Mouse (Mus musculus): ENCODE results near the gene Jagn1.
A peak's percentile ranks its signal among the peaks of the same experiment; 100 is the strongest.

Gene Jagn1

DNA sequence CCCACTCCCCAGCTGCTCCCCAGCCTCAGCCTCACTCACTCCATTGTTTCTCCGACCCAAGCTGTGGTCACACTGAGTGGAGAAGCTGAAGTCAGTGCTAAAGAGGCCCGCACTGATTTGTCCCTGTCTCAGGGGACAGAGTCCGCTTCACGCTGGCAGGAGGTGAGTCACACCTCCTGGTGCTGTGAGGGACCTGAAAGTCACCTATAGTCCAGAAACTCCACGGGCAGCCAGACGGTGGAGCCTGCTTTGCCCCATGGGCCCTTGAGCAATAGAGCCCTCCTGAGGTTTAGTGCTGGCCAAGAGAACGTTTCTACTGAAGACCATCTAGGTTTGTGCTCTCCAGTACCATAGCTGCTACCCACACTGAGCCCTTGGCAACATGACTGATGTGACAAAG lies 7.7 kb upstream of the Jagn1 start:
- no peak for DNase-seq (ENCODE audit: low spot score)

DNA sequence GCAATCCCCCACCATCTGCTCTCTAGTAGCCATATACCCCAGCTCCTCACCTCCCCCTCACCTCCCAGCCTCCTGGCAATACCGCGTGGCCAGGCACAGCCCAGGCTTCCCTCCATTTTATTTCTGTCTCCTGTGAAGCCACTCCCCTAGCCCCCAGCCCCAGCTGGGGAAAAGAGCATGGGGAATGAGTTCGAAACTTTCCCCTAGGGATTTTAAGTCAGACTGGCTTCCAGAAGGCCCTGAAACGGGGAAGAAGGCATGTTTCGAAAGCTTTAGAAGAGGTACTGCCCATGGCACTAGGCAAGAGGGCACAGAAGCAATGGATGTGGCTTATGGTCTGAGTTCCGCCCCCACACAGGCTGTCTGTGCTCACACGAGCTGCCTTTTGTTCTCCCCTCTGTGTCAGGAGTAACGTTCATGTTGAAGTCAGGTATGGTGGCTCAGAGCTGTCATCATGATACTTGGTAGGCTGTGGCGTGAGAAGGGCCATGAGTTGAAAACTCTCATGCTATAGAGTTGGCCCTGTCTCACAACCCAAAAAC lies 6.6 kb upstream of the Jagn1 start, which contains the start of gene Cidec:
TSS of gene Cidec (minus strand) at position 97 of the 542 bp plus-strand sequence.
- no peak for DNase-seq (ENCODE audit: low spot score)

DNA sequence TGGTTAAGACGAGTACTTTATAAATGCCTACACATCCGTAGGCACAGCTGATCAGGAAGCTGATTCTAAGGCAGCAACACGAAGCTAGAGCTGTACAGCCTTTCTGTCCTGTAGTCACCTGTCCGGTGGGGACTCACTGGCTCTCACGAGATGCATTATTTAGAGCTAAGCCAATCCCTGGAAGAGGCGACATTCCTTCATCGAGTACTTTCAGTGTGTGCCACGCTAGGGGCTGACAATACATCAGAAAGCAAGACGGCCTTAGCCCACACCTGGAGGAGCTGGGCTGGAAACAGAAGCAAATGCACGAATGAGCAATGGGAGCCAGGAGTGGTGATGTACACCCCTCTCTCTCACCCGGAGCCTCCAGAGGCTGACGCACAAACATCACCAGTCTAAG lies 5.2 kb upstream of the Jagn1 start:
- DNase-seq (ENCODE audit: low spot score) = no peak

DNA sequence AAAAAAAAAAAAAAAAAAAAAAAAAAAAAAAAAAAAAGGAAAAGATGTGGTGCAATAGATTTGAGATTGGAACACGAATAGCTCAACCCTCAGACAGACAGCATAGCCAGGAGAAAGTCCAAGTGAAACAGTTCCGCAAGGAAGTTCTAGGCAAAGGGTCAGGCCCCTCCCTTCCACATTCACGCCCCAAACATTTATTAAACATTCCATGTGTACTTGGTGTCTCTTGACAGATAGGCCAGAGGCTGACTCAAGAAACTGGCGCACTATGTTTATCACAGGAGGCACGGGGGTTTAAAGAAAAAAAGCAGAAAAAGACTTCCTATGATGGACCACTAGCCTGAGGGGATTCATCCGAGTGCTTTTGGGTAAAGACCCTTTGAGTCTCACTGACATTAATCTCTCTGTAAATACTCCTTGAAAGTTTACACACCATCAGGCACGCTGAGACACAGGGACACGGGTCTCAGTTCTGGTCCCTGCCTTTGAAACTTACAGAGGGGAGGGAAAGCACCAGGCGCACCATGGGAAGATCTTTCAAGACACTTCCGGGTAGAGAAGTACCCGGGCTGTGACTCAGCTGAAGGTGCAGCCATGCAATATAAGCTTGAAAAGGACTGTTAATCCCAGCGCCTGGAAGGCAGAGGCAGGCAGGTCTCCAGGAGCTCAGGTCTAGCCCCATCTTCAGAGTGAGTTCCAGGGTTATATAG lies 3.5 kb upstream of the Jagn1 start:
- no peak for DNase-seq (ENCODE audit: low spot score)

DNA sequence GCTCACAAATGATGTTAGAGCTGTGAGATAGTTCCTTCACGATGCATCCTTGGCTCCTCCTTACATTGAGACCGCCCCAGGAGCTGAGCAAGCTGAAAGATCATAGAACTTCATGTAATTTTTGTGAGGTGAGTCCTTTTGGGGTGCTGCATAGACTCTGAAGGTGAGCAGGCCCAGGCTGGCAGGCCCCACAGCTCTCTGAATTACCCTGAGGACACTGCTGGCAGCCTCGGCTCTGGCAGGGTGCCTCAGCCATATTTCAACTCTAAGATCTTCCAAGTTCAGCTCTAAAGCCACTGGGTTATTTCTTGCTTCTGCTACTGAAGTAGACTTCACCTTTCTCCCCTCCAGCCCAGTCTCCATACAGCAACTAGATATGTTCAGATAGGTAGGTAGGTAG lies 1.7 kb upstream of the Jagn1 start:
- no peak for DNase-seq (ENCODE audit: low spot score)

DNA sequence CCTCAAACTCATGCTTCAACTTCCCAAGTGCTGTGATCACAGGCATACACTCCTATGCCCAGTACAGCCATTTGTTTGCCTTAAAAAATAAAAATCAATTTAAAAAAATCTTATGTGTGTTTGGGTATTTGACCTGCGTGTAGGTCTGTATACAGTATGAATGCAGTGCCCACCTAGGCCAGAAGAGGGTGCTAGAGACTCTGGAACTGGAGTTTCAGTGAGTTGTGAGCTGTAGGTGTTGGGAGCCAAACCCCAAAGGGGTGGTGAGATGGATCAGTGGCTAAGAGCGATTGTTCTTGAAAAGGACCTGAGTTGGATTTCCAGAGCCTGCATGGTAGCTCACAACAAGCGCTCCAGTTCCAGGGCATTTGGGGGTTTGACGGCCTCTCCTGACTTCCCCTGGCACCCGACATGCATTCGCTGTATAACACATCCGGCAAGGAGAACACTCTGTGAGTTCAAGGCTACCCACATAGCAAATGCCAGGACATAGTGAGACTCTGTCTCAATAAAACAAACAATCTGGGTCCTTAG lies 1.2 kb upstream of the Jagn1 start:
- peak; percentile 92 for DNase-seq (ENCODE audit: low spot score)

DNA sequence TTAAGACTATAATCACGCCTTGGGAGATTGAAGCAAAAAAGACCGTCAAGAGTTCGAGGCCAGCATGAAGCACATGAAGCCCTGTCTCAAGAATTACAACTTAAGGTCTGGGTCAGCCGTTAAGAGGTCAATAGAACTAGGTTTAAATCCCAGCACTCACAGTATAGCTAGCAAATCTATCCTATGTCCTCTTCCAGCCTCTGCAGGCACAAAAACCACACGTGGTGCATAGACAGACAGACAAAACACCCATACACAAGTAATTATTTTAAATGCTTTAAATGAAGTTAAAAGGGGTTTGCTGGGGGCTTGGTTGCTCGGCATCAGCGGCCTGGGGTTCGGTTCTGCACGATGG lies 305 bp upstream of the Jagn1 start:
- DNase-seq (ENCODE audit: low spot score) = no peak

DNA sequence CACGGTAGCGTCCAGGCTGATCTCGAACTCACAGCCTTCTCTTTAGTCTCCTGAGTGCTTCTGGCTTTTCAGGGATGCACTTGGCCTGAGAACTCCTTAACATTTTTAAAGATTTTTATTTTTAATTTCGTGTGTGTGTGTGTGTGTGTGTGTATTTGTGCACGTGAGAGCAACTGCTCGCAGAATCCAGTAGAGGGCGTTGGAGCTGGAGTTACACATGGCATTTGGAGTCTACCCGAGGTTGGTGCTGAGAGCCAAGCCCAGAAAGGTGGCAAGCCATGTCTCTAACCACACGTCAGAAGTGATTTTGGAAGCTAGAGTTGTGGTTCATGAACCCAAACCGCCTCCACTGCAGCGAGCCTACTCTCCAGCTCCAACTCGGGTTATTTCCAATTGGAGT lies 722 bp downstream of the Jagn1 start:
- peak; percentile 14 for DNase-seq (ENCODE audit: low spot score)

DNA sequence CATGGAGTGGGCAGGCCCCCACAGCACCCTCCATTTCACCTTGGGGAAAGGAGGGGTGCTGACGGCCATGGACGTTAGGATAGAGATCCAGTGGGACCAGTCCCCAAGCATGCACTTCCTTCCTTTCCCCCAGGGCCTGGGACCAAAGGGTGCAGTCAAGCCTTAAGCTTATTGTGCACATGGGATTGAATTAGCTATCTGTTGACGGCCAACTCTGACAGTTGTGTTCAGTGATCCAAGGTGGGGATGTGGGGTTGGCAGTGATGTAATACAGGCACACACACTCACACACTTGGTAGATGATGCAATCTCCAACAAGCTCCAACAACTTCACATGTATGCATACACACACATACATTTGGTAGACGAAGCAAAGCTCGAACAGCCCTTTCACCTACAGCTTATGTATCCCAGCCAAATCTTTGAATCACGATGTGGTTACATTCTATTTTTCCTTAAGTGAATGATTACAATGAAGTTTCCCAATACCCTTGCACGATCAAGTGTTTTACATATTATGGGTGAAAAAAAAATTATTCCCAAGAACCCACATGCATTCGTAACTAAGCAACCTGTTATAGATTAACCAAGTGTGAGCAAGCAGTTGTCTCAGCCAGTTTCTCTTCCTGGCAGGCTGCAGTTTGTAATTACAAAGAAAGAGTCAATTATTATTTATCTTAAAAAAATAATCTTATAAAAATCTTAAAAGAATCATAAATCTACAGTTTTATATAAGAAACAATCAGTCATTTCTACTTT lies 2.0 kb downstream of the Jagn1 start:
- DNase-seq (ENCODE audit: low spot score) = no peak

DNA sequence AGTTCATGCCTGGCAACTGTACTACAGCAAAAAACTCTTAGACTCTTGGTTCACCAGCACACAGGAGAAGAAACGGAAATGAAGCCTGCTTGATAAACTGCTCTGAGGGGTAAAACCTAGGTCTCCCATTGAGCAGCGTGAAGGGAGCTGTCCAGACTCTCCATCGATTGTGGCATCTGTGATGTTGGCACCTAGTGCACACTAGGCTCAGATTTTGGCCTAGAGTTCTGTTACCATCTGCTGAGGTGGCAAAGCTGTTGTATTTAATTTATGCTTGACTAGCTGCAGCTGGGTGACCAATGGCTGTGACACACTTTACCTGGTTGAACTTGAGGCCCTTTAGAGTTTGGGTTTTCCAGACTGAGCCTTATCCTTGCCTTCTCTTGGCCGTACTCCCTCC lies 5.3 kb downstream of the Jagn1 start:
- DNase-seq (ENCODE audit: low spot score) = no peak

DNA sequence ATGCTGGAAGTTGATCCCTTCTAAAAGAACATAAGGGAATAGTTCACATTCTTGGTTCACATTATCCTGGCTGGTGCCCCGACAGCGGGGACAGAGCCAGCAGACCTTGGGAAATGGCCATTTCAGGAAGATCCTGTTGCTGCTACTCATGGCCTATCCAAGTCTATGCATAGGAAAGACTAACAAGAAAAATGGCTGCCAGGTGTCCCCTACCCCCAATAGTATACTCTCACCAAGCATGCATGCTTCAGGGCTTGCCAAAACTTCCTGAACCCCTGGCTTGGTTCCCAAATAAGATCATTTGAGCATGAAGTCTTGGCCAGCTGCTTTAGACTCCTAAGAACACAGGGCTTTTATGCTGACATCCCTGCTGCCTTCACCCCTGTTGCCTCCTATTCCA lies 9.5 kb downstream of the Jagn1 start:
- no peak for DNase-seq (ENCODE audit: low spot score)

DNA sequence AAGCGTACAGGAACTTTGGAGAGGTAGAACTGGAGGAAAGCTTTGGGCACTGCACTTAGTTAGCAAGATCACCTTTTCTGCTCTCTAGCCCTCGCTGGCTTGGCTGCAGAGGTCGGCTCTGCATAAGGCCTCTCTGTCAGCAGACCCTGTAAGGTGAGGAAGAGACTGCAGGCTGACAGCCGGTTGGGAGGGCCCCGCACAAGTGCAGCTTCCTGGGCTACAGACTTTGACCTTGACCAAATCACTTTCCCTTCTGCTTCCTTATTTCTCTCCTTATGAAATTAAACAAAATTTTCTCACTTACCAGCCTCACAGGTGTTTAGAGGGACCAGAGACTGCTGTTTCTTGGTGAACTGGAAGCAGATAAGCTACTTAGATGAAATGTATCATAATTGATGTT lies 12.6 kb downstream of the Jagn1 start:
- DNase-seq (ENCODE audit: low spot score) = no peak

DNA sequence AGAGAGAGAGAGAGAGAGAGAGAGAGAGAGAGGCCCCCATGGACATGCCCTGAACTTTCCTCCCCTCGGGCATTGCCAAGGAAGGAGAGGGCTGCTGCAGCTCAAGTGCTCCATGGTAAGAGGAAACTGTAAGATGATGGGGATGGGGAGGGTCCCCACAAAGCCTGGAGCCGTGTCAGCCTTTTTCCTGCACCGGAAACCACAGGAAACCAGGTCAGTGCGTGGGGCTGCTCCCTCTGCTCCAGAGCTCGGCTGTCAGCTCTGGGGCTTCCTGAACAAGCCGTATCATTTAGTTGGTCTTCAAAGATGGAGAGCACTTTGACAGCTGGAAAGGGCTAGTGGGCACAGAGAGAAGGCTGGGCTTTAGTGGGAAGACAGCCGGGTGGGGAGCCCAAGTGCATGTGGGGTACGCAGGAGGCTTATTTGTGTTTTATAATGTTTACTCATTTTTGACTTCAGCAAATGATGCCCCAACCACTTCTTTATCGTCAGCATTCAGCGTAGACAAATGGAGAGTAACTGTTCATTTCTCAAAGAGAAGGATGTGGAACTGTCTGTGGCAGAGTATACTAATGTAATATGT lies 15.7 kb downstream of the Jagn1 start, which contains the start of gene Il17re:
TSS of gene Il17re (plus strand) at position 533 of the 583 bp plus-strand sequence.
- DNase-seq (ENCODE audit: low spot score) = no peak

DNA sequence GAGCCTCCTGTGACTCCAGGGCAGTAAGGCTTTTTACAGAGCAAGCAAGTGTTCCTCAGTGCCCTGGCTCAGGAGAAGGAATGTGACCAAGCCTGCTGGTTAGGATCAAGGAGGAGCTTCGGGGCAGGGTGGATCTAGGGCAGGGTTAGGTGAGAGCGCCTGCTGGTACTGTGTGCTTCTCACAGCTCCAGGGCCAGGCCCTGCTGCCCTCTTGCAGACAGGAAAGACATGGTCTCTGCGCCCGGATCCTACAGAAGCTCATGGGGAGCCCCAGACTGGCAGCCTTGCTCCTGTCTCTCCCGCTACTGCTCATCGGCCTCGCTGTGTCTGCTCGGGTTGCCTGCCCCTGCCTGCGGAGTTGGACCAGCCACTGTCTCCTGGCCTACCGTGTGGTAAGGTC lies 16.3 kb downstream of the Jagn1 start:
- DNase-seq (ENCODE audit: low spot score) = no peak

DNA sequence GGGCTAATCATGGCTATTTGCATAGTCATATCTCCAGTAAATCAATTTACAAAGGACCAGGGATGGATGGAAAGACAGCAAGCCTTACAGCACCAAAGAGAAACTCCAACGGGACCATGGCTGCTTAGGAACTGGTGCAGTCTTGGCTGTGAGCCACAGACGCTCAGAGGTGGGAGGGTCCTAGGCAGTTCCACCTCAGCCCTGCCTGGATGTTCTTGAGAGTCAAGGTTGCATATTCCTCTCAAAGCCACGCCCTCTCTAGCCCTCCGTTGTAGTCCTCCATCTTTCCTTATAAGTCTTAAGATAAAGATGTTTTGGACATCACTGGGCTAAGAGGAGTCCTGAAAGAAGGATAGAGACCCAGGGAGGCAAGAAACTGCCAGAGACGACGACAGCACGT lies 21.7 kb downstream of the Jagn1 start:
- no peak for DNase-seq (ENCODE audit: low spot score)

DNA sequence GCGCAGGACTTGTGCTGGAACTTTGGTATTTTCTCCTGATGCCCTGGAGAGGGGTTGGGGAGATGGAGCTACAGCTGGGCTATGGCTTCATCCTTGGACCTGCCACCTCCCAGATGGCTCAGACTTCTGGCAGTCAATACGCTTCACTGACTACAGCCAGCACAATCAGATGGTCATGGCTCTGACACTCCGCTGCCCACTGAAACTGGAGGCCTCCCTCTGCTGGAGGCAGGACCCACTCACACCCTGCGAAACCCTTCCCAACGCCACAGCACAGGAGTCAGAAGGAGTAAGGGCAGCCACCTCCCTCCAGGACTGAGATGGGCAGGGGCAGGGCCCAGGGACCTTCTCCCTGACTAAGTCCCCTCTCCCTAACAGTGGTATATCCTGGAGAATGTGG lies 23.2 kb downstream of the Jagn1 start:
- DNase-seq (ENCODE audit: low spot score) = no peak

DNA sequence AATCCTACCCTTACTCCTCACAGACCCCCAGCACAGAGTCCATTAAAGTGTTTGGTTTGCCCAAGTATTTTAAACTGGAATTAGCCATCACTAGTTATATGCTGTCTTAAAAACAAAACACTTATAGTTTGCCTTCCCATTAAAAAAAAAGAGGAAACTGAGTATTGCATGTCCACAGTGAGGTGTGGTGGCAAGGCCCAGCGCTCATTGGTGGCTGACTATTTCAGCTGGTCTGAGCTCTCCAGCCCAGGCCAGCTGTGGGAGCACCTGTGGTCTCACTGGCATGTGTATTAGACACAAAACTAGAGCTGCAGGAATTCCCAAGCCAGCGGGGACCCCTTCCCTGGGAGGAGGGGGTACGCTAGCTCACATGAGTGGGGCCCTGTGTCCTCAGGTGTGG lies 26.1 kb downstream of the Jagn1 start:
- no peak for DNase-seq (ENCODE audit: low spot score)

DNA sequence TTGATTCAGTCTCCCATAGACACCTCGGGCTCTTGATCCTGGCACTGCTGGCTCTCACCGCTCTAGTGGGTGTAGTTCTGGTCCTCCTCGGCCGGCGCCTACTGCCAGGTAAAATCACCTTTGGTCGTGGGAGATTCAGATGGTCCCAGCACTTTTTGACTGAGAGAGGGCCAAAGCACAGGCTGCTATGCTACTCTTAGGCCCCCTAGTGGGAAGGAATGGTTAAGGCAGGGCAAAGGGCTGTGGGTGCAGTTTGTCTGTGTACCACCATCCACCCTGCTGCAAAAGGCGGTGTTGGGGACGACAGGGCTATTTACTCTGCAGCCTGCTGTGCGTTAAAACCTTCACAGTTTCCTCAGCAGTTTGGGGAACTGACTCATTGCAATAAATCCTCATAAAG lies 26.7 kb downstream of the Jagn1 start:
- DNase-seq (ENCODE audit: low spot score) = peak; percentile 89

DNA sequence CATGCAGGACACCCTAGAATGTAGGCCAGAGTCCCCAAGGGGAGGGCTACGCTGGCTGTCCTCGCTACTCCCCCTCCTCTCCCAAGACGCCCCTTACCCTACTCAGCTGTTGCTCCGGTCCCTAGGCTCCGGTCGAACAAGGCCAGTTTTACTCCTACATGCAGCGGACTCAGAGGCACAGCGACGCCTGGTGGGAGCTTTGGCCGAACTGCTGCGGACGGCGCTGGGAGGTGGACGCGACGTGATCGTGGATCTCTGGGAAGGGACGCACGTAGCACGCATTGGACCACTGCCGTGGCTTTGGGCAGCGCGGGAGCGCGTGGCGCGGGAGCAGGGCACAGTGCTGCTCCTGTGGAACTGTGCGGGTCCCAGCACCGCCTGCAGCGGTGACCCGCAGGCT lies 27.1 kb downstream of the Jagn1 start:
- peak; percentile 84 for DNase-seq (ENCODE audit: low spot score)

DNA sequence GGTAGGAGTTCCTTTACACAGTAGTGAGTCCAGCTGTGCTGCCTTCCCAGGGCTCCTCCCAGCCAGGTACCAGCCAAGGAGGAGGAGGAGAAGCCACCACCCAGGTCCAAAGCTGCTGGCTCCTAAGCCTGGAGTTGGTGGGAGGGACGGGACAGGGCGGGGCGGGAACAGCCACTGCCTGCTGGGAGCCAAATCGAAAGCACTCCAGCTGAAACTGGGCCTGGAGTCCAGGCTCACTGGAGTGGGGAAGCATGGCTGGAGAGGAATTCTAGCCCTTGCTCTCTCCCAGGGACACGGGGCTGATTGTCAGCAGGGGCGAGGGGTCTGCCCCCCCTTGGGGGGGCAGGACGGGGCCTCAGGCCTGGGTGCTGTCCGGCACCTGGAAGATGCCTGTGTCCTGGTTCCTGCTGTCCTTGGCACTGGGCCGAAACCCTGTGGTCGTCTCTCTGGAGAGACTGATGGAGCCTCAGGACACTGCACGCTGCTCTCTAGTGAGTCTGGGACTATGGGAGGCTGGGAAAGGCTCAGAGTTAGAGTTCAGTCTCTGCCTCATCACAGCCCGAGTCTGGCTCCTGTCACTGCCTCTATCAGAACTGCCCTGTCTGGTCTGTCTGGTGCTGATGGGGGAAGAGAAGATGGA lies 29.0 kb downstream of the Jagn1 start, which contains the start of gene Il17rc:
TSS of gene Il17rc (plus strand) at position 131 of the 640 bp plus-strand sequence.
- peak; percentile 39 for DNase-seq (ENCODE audit: low spot score)

DNA sequence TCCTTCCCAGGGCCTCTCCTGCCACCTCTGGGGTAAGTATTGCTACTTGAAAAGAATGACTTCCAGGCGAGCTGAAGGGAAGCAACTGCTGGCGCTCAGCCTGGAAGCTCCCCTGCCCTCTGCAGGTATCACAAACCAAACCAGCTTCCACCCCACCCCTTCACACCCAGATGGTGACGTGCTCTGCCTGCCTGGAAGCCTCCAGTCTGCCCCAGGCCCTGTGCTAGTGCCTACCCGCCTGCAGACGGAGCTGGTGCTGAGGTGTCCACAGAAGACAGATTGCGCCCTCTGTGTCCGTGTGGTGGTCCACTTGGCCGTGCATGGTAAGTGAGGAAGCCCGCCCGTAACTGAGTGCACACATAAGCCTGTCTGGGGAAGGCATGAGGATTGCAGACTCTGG lies 29.7 kb downstream of the Jagn1 start:
- no peak for DNase-seq (ENCODE audit: low spot score)

DNA sequence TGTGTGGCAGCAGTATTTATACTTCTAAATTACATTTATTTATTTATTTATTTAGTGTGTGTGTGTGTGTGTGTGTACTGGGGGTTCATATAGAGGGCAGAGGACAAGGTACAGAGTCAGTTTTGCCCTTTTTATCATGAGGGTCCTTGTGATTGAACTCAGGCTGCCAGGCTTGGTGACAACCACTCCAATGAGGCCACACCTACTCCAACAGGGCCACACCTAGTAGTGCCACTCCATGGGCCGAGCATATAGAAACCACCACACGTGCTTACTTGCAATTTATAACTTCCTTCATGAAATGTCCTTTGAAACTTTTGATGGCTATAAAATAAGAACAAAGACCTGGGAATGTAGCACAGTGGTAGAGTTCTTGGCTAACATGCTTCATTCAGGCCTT lies 30.9 kb downstream of the Jagn1 start:
- DNase-seq (ENCODE audit: low spot score) = no peak
